Mouse (Mus musculus): ENCODE results near the gene Igfbp5. TPM values are rescaled to one million over a fixed set of nuclear protein-coding genes. Genes with fewer than 3 reads are reported as not detected.
A peak's percentile ranks its signal among the peaks of the same experiment; 100 is the strongest.

Gene Igfbp5
- polyA plus RNA-seq, 1 experiment from 2014 or later, result 118 TPM

DNA sequence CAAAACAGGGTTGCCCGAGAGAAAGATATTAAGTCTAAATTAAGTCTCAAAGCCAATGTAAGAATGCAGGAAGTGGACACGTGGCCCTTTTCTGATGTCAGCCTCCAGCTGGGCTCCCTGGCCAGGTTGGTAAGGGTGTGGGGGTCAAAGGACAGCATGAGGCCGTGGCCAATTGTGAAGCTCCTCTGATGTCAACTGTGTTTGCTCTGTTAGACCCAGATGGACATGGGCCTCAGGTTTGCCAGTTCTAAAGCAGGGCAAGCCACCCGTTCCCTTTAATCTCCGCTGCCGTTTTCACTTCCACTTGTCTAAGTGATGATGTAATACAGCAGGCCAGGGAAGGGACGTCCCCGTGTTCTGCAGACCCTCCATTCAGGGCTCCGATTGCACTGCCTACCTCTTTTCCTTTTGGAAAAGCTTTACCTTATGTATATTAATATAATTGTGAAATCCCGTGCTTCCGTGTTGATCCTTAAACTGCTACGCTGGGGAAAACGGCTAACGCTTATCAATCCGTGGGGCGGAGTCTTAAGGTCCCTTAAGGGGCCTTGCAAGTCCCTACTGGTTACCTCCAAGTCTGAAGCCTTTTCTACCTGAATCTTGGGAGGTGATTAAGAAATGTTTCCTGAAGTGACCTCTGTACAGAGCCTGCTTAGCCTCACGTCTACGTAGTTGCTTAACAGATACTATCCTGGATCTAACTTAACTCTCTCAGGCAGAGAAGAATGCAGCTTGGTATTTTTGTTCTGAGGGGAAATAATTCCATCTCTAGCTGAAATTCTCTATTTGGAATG lies 31.8 kb downstream of the Igfbp5 start:
- H3K36me3 ChIP-seq (ENCODE audit: control insufficient read depth, insufficient read depth, low read length), result no peaks in the 10 kb centered on the region
- 70% methylated on average over 18 of the region's 18 CpGs for WGBS (ENCODE audit: insufficient replicate concordance)
- no peaks in the 10 kb centered on the region for H3K27me3 ChIP-seq (ENCODE audit: control insufficient read depth, insufficient read depth, low read length)
- no peak overlapping the region for H3K4me3 ChIP-seq (ENCODE audit: low read depth, low read length)
- H3K4me2 ChIP-seq, result no peak overlapping the region
- H3K9me3 ChIP-seq (replicated peaks; ENCODE audit: control insufficient read depth, low read length), result no peaks in the 10 kb centered on the region
- no peak overlapping the region for H3K9ac ChIP-seq (ENCODE audit: low read depth, low read length)
- peaks cover 8% of the 10 kb centered on the region for H3K4me1 ChIP-seq (ENCODE audit: control insufficient read depth, insufficient read depth, low read length)
- ATAC-seq (replicated peaks; ENCODE audit: insufficient number of reproducible peaks, low FRiP score, low TSS enrichment), result no peak
- no peak overlapping the region for H3K27ac ChIP-seq (ENCODE audit: low read depth, low read length)

DNA sequence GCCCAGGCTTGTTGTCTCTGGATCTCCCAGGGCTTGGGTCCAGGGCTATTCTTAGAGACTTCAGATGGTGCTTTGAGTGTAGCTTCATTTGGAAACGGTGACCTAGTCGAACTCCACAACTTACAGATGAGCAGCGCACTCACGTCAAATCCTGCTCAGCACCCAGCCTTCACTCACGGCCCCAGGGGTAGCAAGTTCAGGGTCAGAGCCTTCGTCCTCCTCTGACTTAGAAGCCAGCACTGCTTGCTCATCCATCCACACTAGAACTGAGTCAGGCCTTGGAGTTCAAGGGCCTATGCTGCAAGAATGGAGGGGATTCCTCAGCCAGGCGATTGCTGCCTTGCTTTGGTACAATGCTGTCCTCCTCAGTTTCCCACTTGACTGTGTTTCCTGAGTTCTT lies 34.9 kb downstream of the Igfbp5 start:
- no peaks in the 10 kb centered on the region for H3K27me3 ChIP-seq (ENCODE audit: control insufficient read depth, insufficient read depth, low read length)
- H3K9me3 ChIP-seq (replicated peaks; ENCODE audit: control insufficient read depth, low read length), result no peaks in the 10 kb centered on the region
- H3K27ac ChIP-seq (ENCODE audit: low read depth, low read length), result no peak overlapping the region

DNA sequence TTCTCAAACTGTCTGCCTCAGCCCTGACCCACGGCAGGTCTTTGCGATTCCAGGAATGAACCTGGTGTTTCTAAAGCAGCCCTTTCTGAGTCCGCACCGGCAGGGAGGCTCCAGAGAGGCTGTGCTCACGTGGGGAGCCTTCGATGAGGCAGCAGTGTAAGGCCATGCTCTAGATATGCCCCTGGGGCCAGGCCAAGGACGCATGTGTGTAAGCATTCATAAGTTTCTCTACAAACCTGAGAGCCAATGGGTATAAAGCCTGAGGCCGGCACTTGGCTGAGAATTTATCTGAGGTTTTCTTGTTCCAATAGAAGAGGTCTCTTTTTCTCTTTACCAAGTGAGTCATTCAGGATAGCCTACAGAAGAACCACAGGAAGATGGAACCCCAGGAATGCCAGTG lies 35.3 kb downstream of the Igfbp5 start:
- Histone ChIP-seq H3K27me3 (ENCODE audit: control insufficient read depth, insufficient read depth, low read length) (no peaks in the 10 kb centered on the region), H3K9me3 (replicated peaks; ENCODE audit: control insufficient read depth, low read length) (no peaks in the 10 kb centered on the region), H3K4me2 (no peak overlapping the region), H3K36me3 (ENCODE audit: control insufficient read depth, insufficient read depth, low read length) (no peaks in the 10 kb centered on the region), H3K4me3 (ENCODE audit: low read depth, low read length) (no peak overlapping the region), H3K27ac (ENCODE audit: low read depth, low read length) (no peak overlapping the region), H3K9ac (ENCODE audit: low read depth, low read length) (no peak overlapping the region), H3K4me1 (ENCODE audit: control insufficient read depth, insufficient read depth, low read length) (peaks cover 8% of the 10 kb centered on the region)
- ATAC-seq (replicated peaks; ENCODE audit: insufficient number of reproducible peaks, low FRiP score, low TSS enrichment), result no peak
- 51% methylated on average over 8 of the region's 8 CpGs for WGBS (ENCODE audit: insufficient replicate concordance)

More for the DNA sequence above, 34.9 kb downstream of the Igfbp5 start:
- Histone ChIP-seq H3K4me1 (ENCODE audit: control insufficient read depth, insufficient read depth, low read length) (peaks cover 8% of the 10 kb centered on the region), H3K36me3 (ENCODE audit: control insufficient read depth, insufficient read depth, low read length) (no peaks in the 10 kb centered on the region), H3K9ac (ENCODE audit: low read depth, low read length) (no peak overlapping the region), H3K4me2 (no peak overlapping the region), H3K4me3 (ENCODE audit: low read depth, low read length) (no peak overlapping the region)
- 62% methylated on average over 7 of the region's 7 CpGs for WGBS (ENCODE audit: insufficient replicate concordance)
- no peak for ATAC-seq (replicated peaks; ENCODE audit: insufficient number of reproducible peaks, low FRiP score, low TSS enrichment)

DNA sequence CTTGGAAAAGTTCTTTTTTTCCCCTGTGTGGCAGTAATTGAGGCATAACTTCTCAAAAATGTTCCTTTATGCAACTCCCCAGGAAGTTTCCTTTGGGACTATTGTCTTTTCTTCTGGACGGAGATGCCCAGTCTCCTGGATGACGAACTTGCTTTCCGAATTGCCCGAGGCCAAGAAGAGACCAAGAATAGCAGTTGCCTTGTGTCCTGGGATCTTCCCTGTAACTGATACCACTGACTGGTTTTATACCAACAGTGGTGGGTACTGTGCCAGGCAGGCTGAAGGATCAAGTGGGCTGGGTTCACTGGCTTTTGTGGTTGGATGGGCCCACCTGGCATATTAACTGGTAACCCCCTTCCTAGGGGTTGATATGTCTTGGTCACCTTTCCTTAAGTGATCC lies 41.1 kb downstream of the Igfbp5 start:
- WGBS (ENCODE audit: insufficient replicate concordance), result 76% methylated on average over 4 of the region's 4 CpGs
- ATAC-seq (replicated peaks; ENCODE audit: insufficient number of reproducible peaks, low FRiP score, low TSS enrichment), result no peak
- no peaks in the 10 kb centered on the region for H3K9me3 ChIP-seq (replicated peaks; ENCODE audit: control insufficient read depth, low read length)
- no peak overlapping the region for H3K9ac ChIP-seq (ENCODE audit: low read depth, low read length)
- H3K4me2 ChIP-seq, result no peak overlapping the region
- H3K27me3 ChIP-seq (ENCODE audit: control insufficient read depth, insufficient read depth, low read length), result no peaks in the 10 kb centered on the region
- H3K36me3 ChIP-seq (ENCODE audit: control insufficient read depth, insufficient read depth, low read length), result no peaks in the 10 kb centered on the region
- no peak overlapping the region for H3K4me3 ChIP-seq (ENCODE audit: low read depth, low read length)
- no peak overlapping the region for H3K27ac ChIP-seq (ENCODE audit: low read depth, low read length)
- 0 out of 2 replicates have a peak, but pooled peaks cover 2% of the 10 kb centered on the region for H3K4me1 ChIP-seq (ENCODE audit: control insufficient read depth, insufficient read depth, low read length)

DNA sequence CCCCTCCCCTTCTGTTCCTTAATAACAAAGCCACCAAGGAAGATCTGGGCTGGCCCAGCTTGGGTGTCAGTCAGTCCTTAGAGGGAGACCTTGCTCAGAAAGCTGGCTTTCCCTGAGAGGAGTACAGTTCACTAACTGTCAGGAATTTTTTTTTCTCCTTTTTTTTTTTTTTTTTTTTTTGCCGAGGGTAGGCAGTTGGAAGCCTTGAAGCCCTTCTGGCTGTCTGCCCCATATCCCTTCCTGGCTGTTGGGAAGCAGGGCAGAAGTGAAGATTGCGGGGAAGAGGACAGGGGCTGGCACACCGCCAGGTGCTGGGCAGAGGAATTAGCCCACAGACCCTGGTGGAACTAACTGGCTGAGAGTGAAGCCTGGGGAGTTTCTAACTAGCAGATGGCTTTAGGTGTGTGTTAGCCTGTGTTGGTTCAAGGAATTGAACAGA lies 42.0 kb downstream of the Igfbp5 start:
- 33% methylated on average over 3 of the region's 3 CpGs for WGBS (ENCODE audit: insufficient replicate concordance)
- Histone ChIP-seq H3K4me1 (ENCODE audit: control insufficient read depth, insufficient read depth, low read length) (peaks cover 6% of the 10 kb centered on the region; the same call in 1 of the 2 replicates), H3K27me3 (ENCODE audit: control insufficient read depth, insufficient read depth, low read length) (no peaks in the 10 kb centered on the region), H3K4me2 (no peak overlapping the region), H3K9ac (ENCODE audit: low read depth, low read length) (no peak overlapping the region), H3K36me3 (ENCODE audit: control insufficient read depth, insufficient read depth, low read length) (no peaks in the 10 kb centered on the region), H3K9me3 (replicated peaks; ENCODE audit: control insufficient read depth, low read length) (no peaks in the 10 kb centered on the region), H3K27ac (ENCODE audit: low read depth, low read length) (no peak overlapping the region), H3K4me3 (ENCODE audit: low read depth, low read length) (no peak overlapping the region)
- ATAC-seq (replicated peaks; ENCODE audit: insufficient number of reproducible peaks, low FRiP score, low TSS enrichment), result no peak

DNA sequence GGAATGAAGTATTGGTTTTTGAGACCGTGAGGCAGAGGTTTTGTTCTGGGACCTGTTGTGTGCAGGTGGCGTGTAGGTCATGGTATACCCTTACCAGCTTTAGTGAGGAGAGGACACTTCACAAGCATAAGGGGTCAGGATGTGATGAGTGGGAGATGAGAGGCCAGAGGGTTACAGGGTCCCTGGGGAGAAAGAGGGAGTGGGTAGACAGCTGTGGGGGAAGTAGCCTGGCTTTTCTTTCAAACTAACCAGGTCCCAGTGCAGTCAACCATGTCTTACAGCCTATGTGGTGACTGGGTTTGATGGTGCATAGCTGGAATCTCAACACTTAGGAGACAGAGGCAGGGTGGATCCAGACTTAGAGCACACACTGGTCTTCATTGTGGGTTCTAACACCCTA lies 44.2 kb downstream of the Igfbp5 start:
- WGBS (ENCODE audit: insufficient replicate concordance), result 85% methylated on average over 2 of the region's 2 CpGs
- ATAC-seq (replicated peaks; ENCODE audit: insufficient number of reproducible peaks, low FRiP score, low TSS enrichment), result no peak
- peaks cover under 1% of the 10 kb centered on the region; the same call in 1 of the 2 replicates for H3K27me3 ChIP-seq (ENCODE audit: control insufficient read depth, insufficient read depth, low read length)
- no peak overlapping the region for H3K27ac ChIP-seq (ENCODE audit: low read depth, low read length)
- no peak overlapping the region for H3K4me3 ChIP-seq (ENCODE audit: low read depth, low read length)
- H3K9me3 ChIP-seq (replicated peaks; ENCODE audit: control insufficient read depth, low read length), result no peaks in the 10 kb centered on the region
- no peaks in the 10 kb centered on the region for H3K36me3 ChIP-seq (ENCODE audit: control insufficient read depth, insufficient read depth, low read length)
- H3K4me1 ChIP-seq (ENCODE audit: control insufficient read depth, insufficient read depth, low read length), result peaks cover 9% of the 10 kb centered on the region; the same call in 1 of the 2 replicates
- H3K4me2 ChIP-seq, result no peak overlapping the region
- no peak overlapping the region for H3K9ac ChIP-seq (ENCODE audit: low read depth, low read length)

DNA sequence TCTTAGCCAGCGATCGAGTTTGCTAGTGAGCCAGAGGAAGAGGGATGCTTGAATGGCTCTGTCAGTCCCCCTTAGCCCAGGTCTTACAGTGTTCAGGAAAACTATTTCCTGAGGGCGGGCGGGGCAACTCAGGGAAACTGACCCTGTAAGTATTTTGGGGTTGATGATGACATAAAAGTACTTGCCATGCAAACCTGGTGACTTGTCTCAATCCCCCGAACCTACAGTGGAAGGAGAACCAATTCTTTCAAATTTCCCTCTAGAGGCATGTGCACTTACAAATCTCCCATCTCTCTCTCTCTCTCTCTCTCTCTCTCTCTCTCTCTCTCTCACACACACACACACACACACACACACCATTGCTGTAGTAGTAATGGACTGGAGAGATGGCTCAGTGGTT lies 45.8 kb downstream of the Igfbp5 start:
- Histone ChIP-seq H3K9ac (ENCODE audit: low read depth, low read length) (no peak overlapping the region), H3K4me2 (no peak overlapping the region), H3K9me3 (replicated peaks; ENCODE audit: control insufficient read depth, low read length) (no peaks in the 10 kb centered on the region), H3K4me3 (ENCODE audit: low read depth, low read length) (no peak overlapping the region), H3K27ac (ENCODE audit: low read depth, low read length) (no peak overlapping the region), H3K27me3 (ENCODE audit: control insufficient read depth, insufficient read depth, low read length) (peaks cover 9% of the 10 kb centered on the region; the same call in 1 of the 2 replicates), H3K36me3 (ENCODE audit: control insufficient read depth, insufficient read depth, low read length) (no peaks in the 10 kb centered on the region), H3K4me1 (ENCODE audit: control insufficient read depth, insufficient read depth, low read length) (peaks cover 14% of the 10 kb centered on the region; the same call in 1 of the 2 replicates)
- ATAC-seq (replicated peaks; ENCODE audit: insufficient number of reproducible peaks, low FRiP score, low TSS enrichment), result no peak
- 86% methylated on average over 5 of the region's 5 CpGs for WGBS (ENCODE audit: insufficient replicate concordance)

DNA sequence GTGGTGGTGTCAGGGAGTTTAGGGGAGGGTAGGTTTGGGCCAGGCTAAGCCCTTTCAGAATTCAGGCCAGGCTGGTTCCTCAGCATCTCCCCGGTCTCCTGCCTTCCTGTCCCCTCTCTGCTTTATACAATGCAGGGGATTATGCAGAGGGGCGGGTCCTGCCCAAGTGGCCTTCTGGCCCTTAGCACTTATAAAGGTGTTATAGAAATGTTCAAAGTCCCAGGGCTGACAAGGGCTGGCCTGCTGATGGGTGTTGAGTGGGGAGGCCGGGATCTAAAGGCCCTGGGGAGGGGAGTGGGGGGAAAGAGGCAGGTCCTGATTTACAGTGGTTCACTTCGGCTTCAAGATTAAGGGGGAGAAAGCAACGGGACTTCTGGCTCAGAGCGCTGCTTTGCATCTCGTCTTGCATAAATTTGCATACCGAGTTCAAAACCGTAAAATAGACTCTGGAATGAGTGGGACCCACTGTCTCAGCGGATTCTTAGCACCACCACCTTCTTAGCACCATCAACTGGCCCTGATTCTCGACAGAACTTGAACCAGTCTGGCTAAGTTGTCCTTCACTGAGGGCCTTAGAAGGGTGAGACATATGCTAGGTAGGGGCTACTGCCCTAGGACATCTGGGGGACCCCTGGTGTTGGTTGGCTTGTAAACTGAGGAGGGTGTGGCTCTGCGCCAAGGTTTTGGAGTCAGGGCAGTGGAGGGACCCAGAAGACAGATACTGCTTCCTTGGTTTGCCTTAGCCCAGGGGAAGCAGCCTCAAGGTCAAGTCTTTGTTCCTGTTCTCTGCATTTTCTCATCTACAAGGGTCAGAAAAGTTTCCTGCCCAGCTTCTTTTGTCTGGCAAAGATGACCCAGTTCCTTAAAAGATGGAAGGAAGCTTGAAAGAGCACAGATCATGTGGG lies 47.0 kb downstream of the Igfbp5 start:
- Histone ChIP-seq H3K27ac (ENCODE audit: low read depth, low read length) (no peak overlapping the region), H3K9me3 (replicated peaks; ENCODE audit: control insufficient read depth, low read length) (no peaks in the 10 kb centered on the region), H3K9ac (ENCODE audit: low read depth, low read length) (no peak overlapping the region), H3K4me1 (ENCODE audit: control insufficient read depth, insufficient read depth, low read length) (peaks cover 14% of the 10 kb centered on the region; the same call in 1 of the 2 replicates), H3K27me3 (ENCODE audit: control insufficient read depth, insufficient read depth, low read length) (peaks cover 9% of the 10 kb centered on the region; the same call in 1 of the 2 replicates), H3K36me3 (ENCODE audit: control insufficient read depth, insufficient read depth, low read length) (no peaks in the 10 kb centered on the region), H3K4me3 (ENCODE audit: low read depth, low read length) (0 out of 2 replicates have a peak overlapping the region, but pooled peaks have one; percentile 54), H3K4me2 (peak overlapping the region; percentile 79)
- 16% methylated on average over 12 of the region's 12 CpGs for WGBS (ENCODE audit: insufficient replicate concordance)
- ATAC-seq (replicated peaks; ENCODE audit: insufficient number of reproducible peaks, low FRiP score, low TSS enrichment), result peak; percentile 33; the same call in 1 of the 2 replicates
